Mouse (Mus musculus) C2C12 (cell line): ENCODE results near the gene Ndufaf2. TPM values are rescaled to one million over a fixed set of nuclear protein-coding genes. Genes with fewer than 3 reads are reported as not detected.

Experiments used
- H3K27me3 ChIP-seq: one replicate; pipeline ENCODE4 v1.6.1; 2011; ENCODE audit not compliant: control insufficient read depth, insufficient read depth, insufficient read length
- H3K36me3 ChIP-seq: one replicate; pipeline ENCODE4 v1.6.1; 2011; ENCODE audit not compliant: control insufficient read depth, insufficient read depth
- H3K4me3 ChIP-seq: one replicate; pipeline ENCODE4 v1.5.1; 2011; ENCODE audit warnings: mild to moderate bottlenecking, control low read depth; ENCODE audit not compliant: poor library complexity, insufficient read depth, severe bottlenecking
- H3K79me2 ChIP-seq: one replicate; pipeline ENCODE4 v1.6.1; 2011; ENCODE audit not compliant: control insufficient read depth, insufficient read depth
- H3K79me3 ChIP-seq: one replicate; pipeline ENCODE4 v1.6.1; 2011; ENCODE audit warnings: low read depth, control low read depth
- H3ac ChIP-seq: one replicate; pipeline ENCODE3; 2011; ENCODE audit warnings: low read depth; ENCODE audit not compliant: control insufficient read depth, insufficient read length
- CEBPB ChIP-seq: IDR thresholded peaks from one replicate; pipeline ENCODE4 v1.6.1; 2011; ENCODE audit warnings: low read depth, mild to moderate bottlenecking, control low read depth, moderate library complexity
- CTCF ChIP-seq: IDR thresholded peaks from one replicate; pipeline ENCODE4 v1.5.1; 2011; ENCODE audit not compliant: control insufficient read depth, insufficient read depth, insufficient read length
- FOSL1 ChIP-seq: IDR thresholded peaks from one replicate; pipeline ENCODE4 v1.8.0; 2011; ENCODE audit warnings: mild to moderate bottlenecking, low read length; ENCODE audit not compliant: poor library complexity, insufficient read depth, severe bottlenecking
- MAX ChIP-seq: IDR thresholded peaks from one replicate; pipeline ENCODE4 v1.6.1; 2011; ENCODE audit warnings: mild to moderate bottlenecking, control low read depth
- MYOD1 ChIP-seq: IDR thresholded peaks from one replicate; pipeline ENCODE4 v1.6.1; 2011; ENCODE audit warnings: low read depth; ENCODE audit not compliant: control insufficient read depth, insufficient read length
- MYOG ChIP-seq: IDR thresholded peaks from one replicate; pipeline ENCODE4 v1.6.1; 2011; ENCODE audit not compliant: control insufficient read depth, insufficient read length; ENCODE audit errors: extremely low read depth
- USF1 ChIP-seq: IDR thresholded peaks from one replicate; pipeline ENCODE4 v1.6.1; 2011; ENCODE audit warnings: low read depth, mild to moderate bottlenecking, control low read depth, moderate library complexity
- polyA plus RNA-seq: library from polyadenylated mRNA; unstranded; fragments of >200 nt; fragmentation: generic; extraction: Trizol; gene quantifications from one replicate; pipeline ENCODE4 v1.2.1, GENCODE M21; 2012; ENCODE audit warnings: missing spikeins

Gene Ndufaf2
- polyA plus RNA-seq, 1 experiment = 40.2 TPM

DNA sequence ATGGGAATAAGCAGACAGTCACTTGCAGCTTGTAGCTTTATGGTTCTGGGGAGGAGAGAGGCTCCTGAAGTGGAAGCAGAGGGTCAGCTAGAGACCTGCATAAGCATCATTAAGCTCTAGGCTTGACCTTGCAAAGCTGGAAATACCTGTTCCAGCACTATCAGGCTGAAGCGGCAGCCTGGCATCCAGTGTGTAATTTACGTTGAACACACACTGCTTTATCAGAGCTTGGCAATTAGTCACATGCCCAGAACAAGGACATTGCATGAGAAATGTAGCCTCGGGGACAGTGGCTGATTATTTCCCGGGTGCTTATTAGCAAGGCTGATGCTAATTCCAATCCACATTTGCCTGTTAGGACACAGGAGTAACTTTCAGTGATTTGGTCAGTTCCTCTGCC, 196.5 kb downstream of the Ndufaf2 start:
- Histone ChIP-seq H3K79me2 (no peaks in the 10 kb centered on the region), H3K79me3 (no peaks in the 10 kb centered on the region), H3K27me3 (no peaks in the 10 kb centered on the region), H3K36me3 (no peaks in the 10 kb centered on the region), H3K4me3 (no peak overlapping the region), H3ac (no peak overlapping the region)
- no peak for TF ChIP-seq CEBPB
- no peak for TF ChIP-seq USF1
- TF ChIP-seq MYOD1 = no peak
- TF ChIP-seq MAX = no peak
- no peak for TF ChIP-seq FOSL1
- TF ChIP-seq MYOG = no peak
- no peak for TF ChIP-seq CTCF

DNA sequence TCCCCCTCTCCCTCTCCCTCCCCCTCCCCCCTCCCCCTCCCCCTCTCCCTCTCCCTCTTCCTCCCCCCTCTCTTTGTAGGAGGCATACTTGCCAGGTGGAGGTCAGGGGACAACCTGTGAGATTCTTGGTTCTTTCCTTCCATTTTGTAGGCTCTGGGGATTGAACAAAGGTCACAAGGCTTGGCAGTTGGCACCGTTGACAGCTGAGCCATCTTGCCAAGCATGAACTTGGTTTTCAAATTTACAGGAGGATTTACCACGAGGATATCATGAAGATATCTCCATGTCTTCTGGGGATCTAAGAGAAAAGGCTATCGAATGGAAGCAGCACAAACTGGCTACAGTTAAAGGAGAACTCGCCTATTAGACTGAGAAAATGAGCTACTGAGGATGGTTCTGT, 196.9 kb downstream of the Ndufaf2 start:
- Histone ChIP-seq H3ac (no peak overlapping the region), H3K79me3 (no peaks in the 10 kb centered on the region), H3K79me2 (no peaks in the 10 kb centered on the region), H3K4me3 (no peak overlapping the region), H3K27me3 (no peaks in the 10 kb centered on the region), H3K36me3 (no peaks in the 10 kb centered on the region)
- no peak for TF ChIP-seq CEBPB
- no peak for TF ChIP-seq USF1
- no peak for TF ChIP-seq MYOD1
- no peak for TF ChIP-seq MAX
- no peak for TF ChIP-seq MYOG
- TF ChIP-seq CTCF = no peak
- TF ChIP-seq FOSL1 = no peak

- Histone ChIP-seq H3K27me3 (no peaks in the 10 kb centered on the region), H3ac (no peak overlapping the region), H3K79me2 (no peaks in the 10 kb centered on the region), H3K36me3 (no peaks in the 10 kb centered on the region), H3K4me3 (no peak overlapping the region), H3K79me3 (no peaks in the 10 kb centered on the region)
- TF ChIP-seq MYOD1 (no peak), CEBPB (no peak), CTCF (no peak), FOSL1 (no peak), MYOG (no peak), MAX (no peak), USF1 (no peak)
Observed at GRCm38 (mm10) chr13:107960549-107960948, 197.9 kb downstream of the Ndufaf2 start.

DNA sequence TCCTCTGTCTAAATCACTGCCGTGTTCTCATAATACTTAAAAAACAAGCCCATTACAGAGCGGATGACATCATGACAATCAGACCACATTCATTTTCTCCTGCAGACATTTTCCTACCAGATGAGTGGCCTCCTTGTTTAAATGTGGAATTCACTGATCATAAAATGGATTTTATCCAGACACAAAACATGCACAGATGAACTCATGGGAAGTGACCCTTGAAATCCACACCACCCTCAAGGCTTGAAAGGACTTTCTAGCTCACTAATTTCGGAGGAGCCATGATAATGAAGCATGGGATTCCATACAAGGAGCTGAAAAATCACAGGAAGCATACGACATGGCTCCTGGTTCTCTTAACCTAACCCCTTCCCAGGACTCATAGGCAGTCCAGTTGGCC, 198.5 kb downstream of the Ndufaf2 start:
- no peaks in the 10 kb centered on the region for H3K27me3 ChIP-seq
- no peak for TF ChIP-seq CEBPB
- TF ChIP-seq CTCF = no peak
- no peak for TF ChIP-seq USF1
- no peak for TF ChIP-seq FOSL1
- TF ChIP-seq MYOD1 = no peak
- no peak for TF ChIP-seq MYOG
- TF ChIP-seq MAX = no peak
- H3K36me3 ChIP-seq = no peaks in the 10 kb centered on the region
- H3K79me2 ChIP-seq = no peaks in the 10 kb centered on the region
- no peaks in the 10 kb centered on the region for H3K79me3 ChIP-seq
- no peak overlapping the region for H3K4me3 ChIP-seq
- H3ac ChIP-seq = no peak overlapping the region

DNA sequence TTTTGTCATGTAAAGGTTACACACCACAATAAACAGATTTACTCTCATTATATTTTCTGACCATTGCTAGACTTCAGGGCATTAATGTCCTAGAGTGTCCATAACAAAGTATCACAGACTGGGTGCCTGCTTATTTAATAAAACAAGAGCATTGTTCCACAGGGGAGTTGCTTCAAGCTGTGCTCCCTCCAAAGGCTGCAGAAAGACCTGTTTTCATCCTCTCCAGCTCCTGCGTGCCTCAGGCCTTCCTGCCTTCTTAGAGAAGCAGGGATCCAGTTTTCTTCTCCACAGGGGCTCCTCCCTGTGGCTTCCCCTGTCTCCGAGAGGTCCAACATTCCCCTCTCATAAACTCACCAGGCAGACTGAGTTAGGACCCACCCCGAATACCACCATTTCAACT, 202.2 kb downstream of the Ndufaf2 start:
- no peak for TF ChIP-seq CEBPB
- TF ChIP-seq MYOG = no peak
- TF ChIP-seq CTCF = no peak
- no peak for TF ChIP-seq MYOD1
- TF ChIP-seq MAX = no peak
- no peak for TF ChIP-seq USF1
- TF ChIP-seq FOSL1 = no peak
- Histone ChIP-seq H3K79me3 (no peaks in the 10 kb centered on the region), H3K27me3 (no peaks in the 10 kb centered on the region), H3ac (no peak overlapping the region), H3K4me3 (no peak overlapping the region), H3K36me3 (no peaks in the 10 kb centered on the region), H3K79me2 (no peaks in the 10 kb centered on the region)

GRCm38 (mm10) chr13:107955327-107956110, 202.9 kb downstream of the Ndufaf2 start:
- no peaks in the 10 kb centered on the region for H3K27me3 ChIP-seq
- no peak overlapping the region for H3K4me3 ChIP-seq
- no peak for TF ChIP-seq USF1
- no peak for TF ChIP-seq MYOG
- TF ChIP-seq MYOD1 = no peak
- no peak for TF ChIP-seq CTCF
- TF ChIP-seq FOSL1 = no peak
- no peak for TF ChIP-seq MAX
- no peak for TF ChIP-seq CEBPB
- H3K79me3 ChIP-seq = no peaks in the 10 kb centered on the region
- no peaks in the 10 kb centered on the region for H3K79me2 ChIP-seq
- H3ac ChIP-seq = no peak overlapping the region
- H3K36me3 ChIP-seq = no peaks in the 10 kb centered on the region
